Mouse (Mus musculus): ENCODE results near the gene Rpl11. TPM values are rescaled to one million over a fixed set of nuclear protein-coding genes. Genes with fewer than 3 reads are reported as not detected.

Gene Rpl11
- total RNA-seq, 2 experiments from 2014 or later = 298 to 342 TPM

GRCm38 (mm10) chr4:136033231-136033630 lies 20.0 kb downstream of the Rpl11 start:
- no peak for DNase-seq
- intact Hi-C loops (cut with DNase I; ENCODE audit: low total_unique reads) = no loop called here

- intact Hi-C loops (cut with DNase I; ENCODE audit: low total_unique reads) = no loop called here
- peak; percentile 44 for DNase-seq
These were observed 22.0 kb downstream of the Rpl11 start for GRCm38 (mm10) chr4:136030968-136031909.

DNA sequence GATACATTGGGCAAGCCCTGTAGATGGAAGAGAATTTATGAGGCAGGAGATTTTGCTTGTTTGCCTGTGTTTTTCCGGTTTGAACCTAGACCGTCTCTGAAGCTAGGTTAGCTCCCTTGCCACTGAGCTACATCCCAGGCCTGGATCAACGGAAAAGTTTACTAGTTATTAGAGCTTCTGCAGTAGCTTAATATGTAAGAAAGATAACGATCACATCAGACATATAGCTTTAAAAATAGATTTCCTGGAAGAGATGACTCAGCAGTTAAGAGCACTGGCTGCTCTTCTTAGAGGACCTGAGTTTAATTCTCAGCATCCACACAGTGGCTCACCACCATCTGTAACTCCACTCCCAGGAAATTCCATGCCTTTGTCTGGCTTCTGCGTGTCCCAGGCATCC lies 24.5 kb downstream of the Rpl11 start:
- intact Hi-C loops (cut with DNase I; ENCODE audit: low total_unique reads) = no loop called here

DNA sequence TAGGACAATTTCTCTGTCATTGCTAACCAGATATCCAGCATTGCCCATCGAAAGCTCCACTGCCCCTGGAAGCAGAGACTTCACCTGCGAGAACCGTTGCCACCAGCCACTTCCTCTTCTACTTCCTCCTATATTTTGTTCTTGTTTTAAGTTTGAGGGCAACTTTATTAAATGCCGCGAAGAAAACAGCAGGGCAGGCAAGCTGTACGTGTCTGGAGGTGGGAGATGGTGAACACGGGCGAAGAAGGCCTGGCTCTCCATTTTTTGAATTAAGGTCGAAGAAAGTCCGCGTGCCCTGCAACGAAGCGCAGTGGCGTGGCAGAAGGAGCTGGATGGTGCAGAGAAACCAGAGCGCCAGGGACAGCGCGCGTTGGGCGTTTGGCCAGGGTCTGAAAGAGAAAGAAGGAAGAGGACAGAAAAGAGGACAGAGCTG lies 25.1 kb downstream of the Rpl11 start:
- DNase-seq = no peak
- intact Hi-C loops (cut with DNase I; ENCODE audit: low total_unique reads) = no loop called here

More for the DNA sequence above, 24.5 kb downstream of the Rpl11 start:
- no peak for DNase-seq

- no peak for DNase-seq
- intact Hi-C loops (cut with DNase I; ENCODE audit: low total_unique reads) = no loop called here
These were observed 25.7 kb downstream of the Rpl11 start for GRCm38 (mm10) chr4:136027416-136028131.

GRCm38 (mm10) chr4:136025350-136025749 lies 27.9 kb downstream of the Rpl11 start:
- intact Hi-C loops (cut with DNase I; ENCODE audit: low total_unique reads) = no loop called here

DNA sequence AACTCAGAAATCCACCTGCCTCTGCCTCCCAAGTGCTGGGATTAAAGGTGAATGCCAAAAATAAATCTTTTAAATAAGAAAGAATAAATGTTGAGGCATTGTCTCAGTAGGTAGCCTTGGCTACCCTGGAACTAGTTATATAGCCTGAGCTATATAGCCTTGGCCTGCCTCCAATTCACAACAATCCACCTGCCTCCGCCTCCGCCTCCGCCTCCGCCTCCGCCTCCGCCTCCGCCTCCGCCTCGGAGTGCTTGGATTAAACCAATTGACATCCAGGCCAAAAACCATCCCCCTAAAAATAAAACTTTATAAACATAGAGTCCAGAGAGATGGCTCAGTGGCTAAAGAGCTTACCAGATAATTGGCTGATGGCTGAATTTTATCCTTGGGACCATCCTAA lies 30.3 kb downstream of the Rpl11 start:
- peak; percentile 12 for DNase-seq
- intact Hi-C loops (cut with DNase I; ENCODE audit: low total_unique reads) = no loop called here

More at GRCm38 (mm10) chr4:136025350-136025749, 27.9 kb downstream of the Rpl11 start:
- no peak for DNase-seq

DNA sequence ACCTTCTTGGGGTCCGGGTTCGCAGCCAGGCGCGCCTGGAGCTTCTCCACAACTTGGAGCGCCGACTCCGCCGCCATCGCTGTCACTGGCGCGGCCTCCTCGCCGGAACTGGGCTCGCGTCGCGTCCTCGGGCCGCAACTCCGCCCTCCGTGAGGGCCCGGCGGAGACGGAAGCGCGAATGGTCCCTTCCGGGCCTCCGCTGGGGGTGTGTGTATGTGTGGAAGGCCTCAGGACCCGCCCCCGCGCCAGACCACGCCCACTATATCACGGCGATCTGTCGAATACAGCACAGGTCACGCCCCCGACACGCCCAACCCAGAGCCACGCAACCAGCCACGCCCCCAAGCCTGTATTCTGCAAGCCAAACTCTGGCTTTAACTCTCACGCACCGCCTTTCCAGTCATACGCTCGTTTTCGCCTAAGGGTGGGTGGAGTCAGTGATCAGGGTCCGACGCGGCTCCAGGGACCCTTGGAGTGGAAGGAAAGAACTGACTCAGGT lies 31.6 kb downstream of the Rpl11 start, which contains the start of gene Eloa:
Gene Eloa, minus strand, starts transcription at position 215 of the 499 bp plus-strand sequence.
- DNase-seq = peak; percentile 100
- intact Hi-C loops (cut with DNase I; ENCODE audit: low total_unique reads) = no loop called here

GRCm38 (mm10) chr4:136020743-136021548 lies 32.3 kb downstream of the Rpl11 start:
- intact Hi-C loops (cut with DNase I; ENCODE audit: low total_unique reads) = no loop called here
- no peak for DNase-seq

- no peak for DNase-seq
- intact Hi-C loops (cut with DNase I; ENCODE audit: low total_unique reads) = no loop called here
These were observed 37.1 kb downstream of the Rpl11 start for GRCm38 (mm10) chr4:136016059-136016602.

DNA sequence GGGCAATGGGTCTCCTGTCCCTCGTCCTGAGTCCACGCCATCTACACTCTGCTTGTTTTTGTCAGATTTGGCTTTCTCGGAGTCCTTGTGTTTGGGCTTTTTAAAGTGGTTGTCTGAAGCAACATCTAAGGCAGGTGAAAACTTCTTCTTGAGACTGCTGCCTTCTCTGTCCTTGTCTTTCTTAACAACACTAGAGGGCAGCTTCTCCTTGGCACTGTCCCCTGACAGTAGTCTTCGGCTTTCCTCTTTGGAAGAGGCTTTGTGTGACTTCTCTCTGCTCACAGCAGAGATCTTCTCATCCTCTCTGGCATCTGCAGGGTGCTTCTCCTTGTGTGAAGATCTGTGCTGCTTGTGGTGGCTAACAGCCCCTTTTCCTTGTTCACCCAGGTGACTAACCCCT lies 42.6 kb downstream of the Rpl11 start:
- intact Hi-C loops (cut with DNase I; ENCODE audit: low total_unique reads) = no loop called here
- no peak for DNase-seq

- intact Hi-C loops (cut with DNase I; ENCODE audit: low total_unique reads) = no loop called here
- DNase-seq = no peak
These were observed 44.3 kb downstream of the Rpl11 start for GRCm38 (mm10) chr4:136008782-136009447.

- intact Hi-C loops (cut with DNase I; ENCODE audit: low total_unique reads) = no loop called here
- no peak for DNase-seq
These were observed 46.4 kb downstream of the Rpl11 start for GRCm38 (mm10) chr4:136006821-136007220.

DNA sequence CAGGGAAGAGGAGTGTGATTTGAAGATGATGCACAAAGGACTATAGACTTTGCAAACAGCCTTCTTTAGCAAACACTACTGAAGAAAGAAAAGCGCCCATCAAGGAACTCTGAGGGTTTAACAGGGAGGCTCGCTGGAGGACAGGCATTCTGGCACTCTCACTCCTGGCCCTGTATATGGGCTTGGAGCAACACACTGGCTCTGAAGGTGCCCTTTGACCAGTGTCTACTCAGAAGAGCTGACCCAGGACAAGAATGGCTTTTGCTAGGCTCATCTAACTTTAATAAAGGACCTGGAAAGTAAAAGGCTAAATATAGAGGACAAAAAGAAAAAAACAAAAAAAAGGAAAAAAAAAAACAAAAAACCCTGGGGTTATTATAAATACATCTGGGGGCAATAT lies 48.3 kb downstream of the Rpl11 start:
- intact Hi-C loops (cut with DNase I; ENCODE audit: low total_unique reads) = no loop called here
- no peak for DNase-seq

GRCm38 (mm10) chr4:136004107-136004675 lies 49.0 kb downstream of the Rpl11 start:
- no peak for DNase-seq
- intact Hi-C loops (cut with DNase I; ENCODE audit: low total_unique reads) = no loop called here

GRCm38 (mm10) chr4:135995118-135995517 lies 58.1 kb downstream of the Rpl11 start:
- intact Hi-C loops (cut with DNase I; ENCODE audit: low total_unique reads) = no loop called here
- DNase-seq = no peak

- intact Hi-C loops (cut with DNase I; ENCODE audit: low total_unique reads) = no loop called here
These were observed 59.3 kb downstream of the Rpl11 start for GRCm38 (mm10) chr4:135993941-135994340.

GRCm38 (mm10) chr4:135987714-135988113 lies 65.5 kb downstream of the Rpl11 start:
- DNase-seq = no peak
- intact Hi-C loops (cut with DNase I; ENCODE audit: low total_unique reads) = no loop called here

More at GRCm38 (mm10) chr4:135993941-135994340, 59.3 kb downstream of the Rpl11 start:
- no peak for DNase-seq
